Mouse (Mus musculus): ENCODE results near the gene Snrnp70. TPM values are rescaled to one million over a fixed set of nuclear protein-coding genes. Genes with fewer than 3 reads are reported as not detected.

Snrnp70 gene
- total and polyA plus RNA-seq, 3 experiments: 182 to 457 (median 197) TPM

DNA sequence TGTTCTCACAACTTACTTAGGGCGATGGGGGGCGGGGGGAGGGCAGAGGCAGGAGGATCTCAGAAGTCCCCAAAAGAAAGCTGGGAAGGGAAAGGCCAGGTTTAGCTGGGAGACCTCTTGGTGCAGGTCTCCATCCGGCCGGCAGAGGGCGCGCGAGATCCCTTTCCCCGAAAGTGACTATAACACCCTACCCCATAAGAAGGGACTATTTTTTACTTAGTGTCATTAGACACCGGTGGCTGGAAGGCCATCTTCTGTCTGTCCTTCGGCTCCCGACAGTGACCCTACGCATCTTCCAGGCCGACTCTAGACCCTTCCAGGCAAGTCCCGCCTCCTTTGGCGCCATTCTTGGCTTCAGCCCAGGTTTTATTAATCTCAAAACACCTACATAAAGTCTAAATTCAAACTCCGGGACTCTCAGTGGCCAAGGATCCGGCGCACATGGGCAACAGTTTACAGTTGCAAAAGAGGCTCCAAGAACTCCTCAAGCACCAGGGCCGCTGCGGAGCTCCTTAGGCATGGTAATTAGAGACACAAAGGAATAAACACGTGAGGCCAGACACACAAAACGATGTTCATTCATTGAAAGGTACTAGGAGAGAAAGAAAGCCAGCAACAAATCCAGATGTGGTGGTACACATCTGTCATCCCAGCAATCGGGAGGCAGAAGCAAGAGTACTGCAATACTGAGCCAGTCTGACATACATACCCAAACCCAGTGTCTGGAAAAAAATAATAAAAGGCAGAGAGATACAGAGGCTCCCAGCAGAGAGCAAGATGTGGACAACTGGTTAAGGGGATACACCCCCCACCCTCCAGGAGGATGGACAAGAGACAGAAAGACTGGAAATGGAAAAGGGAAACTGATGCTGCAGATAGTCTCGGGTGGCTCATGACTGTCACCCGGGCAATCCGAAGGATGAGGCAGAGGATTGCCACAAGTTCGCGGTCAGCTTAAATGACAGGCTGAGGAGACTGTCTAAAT lies 9.8 kb upstream of the Snrnp70 start, which contains the start of gene Kcna7:
Gene Kcna7 (plus strand): TSS at position 563 of the 985 bp plus-strand sequence.
- peaks cover 12% of the 10 kb centered on the region for H3K9me3 ChIP-seq (replicated peaks; ENCODE audit: low read length)
- peaks cover 0 to 4% of the 10 kb centered on the region in 2 experiments for H3K36me3 ChIP-seq (replicated peaks in 1 of 2; ENCODE audit: control insufficient read depth in 1 of 2, insufficient read depth in 1 of 2, low read length in 1 of 2)
- dilution Hi-C loops (cut with MboI; ENCODE audit: extremely low pct_ligation_motif_present, extremely low pct_unique_long_range_greater_than_20kb, low sequenced_read_pairs): no loop called here
- peak within 1 kb of the TSS; percentile 48 for H3K9ac ChIP-seq (ENCODE audit: insufficient read depth, low read depth)
- TF ChIP-seq CHD2 (IDR thresholded peaks at IDR 0.05; ENCODE audit: low read length) (no peak), MAFK (IDR thresholded peaks at IDR 0.05; ENCODE audit: insufficient replicate concordance, low read length) (no peak), USF1 (IDR thresholded peaks at IDR 0.05; ENCODE audit: low read depth, low read length) (no peak), MYC (IDR thresholded peaks at IDR 0.05; ENCODE audit: low read depth, low read length) (no peak; the same call in 1 of the 2 replicates), TBP (conservative IDR thresholded peaks at IDR 0.05; ENCODE audit: low read depth, low read length) (0 out of 2 replicates have a peak, but pooled peaks have one; percentile 60), MXI1 (IDR thresholded peaks at IDR 0.05; ENCODE audit: low read depth, low read length) (no peak), RAD21 (IDR thresholded peaks at IDR 0.05; ENCODE audit: low read depth, low read length) (peak; percentile 29), POLR2A (IDR thresholded peaks at IDR 0.05; ENCODE audit: low read depth, low read length) (peak; percentile 71), MAZ (IDR thresholded peaks at IDR 0.05; ENCODE audit: low read depth, low read length) (no peak), IRF4 (IDR thresholded peaks at IDR 0.05; ENCODE audit: low read depth, low read length) (peak; percentile 33; the same call in 1 of the 2 replicates), SIN3A (IDR thresholded peaks at IDR 0.05; ENCODE audit: low read length) (no peak), CTCF (conservative IDR thresholded peaks at IDR 0.05 in 1 of 2, IDR thresholded peaks at IDR 0.05 in 1 of 2; ENCODE audit: low read depth in 2 of 2, low read length in 2 of 2) (peak; percentile 45 to 78), NRF1 (IDR thresholded peaks at IDR 0.05; ENCODE audit: low read depth, low read length) (no peak), JUN (IDR thresholded peaks at IDR 0.05; ENCODE audit: insufficient read depth, low read depth, low read length) (no peak), ETS1 (conservative IDR thresholded peaks at IDR 0.05; ENCODE audit: low read depth, low read length) (no peak), HCFC1 (IDR thresholded peaks at IDR 0.05; ENCODE audit: low read depth, low read length) (no peak; the same call in 1 of the 2 replicates), POLR2AphosphoS2 (IDR thresholded peaks at IDR 0.05; ENCODE audit: low read depth, low read length) (no peak), ZNF384 (IDR thresholded peaks at IDR 0.05; ENCODE audit: low read depth, low read length) (no peak), NELFE (IDR thresholded peaks at IDR 0.05; ENCODE audit: low read depth, low read length) (peak; percentile 45; the same call in 1 of the 2 replicates), MAX (IDR thresholded peaks at IDR 0.05; ENCODE audit: low read length) (no peak), MEF2A (IDR thresholded peaks at IDR 0.05; ENCODE audit: borderline replicate concordance, low read depth, low read length) (no peak), RCOR1 (conservative IDR thresholded peaks at IDR 0.05; ENCODE audit: low read depth, low read length) (no peak), GABPA (IDR thresholded peaks at IDR 0.05; ENCODE audit: insufficient replicate concordance, low read depth, low read length) (no peak), BHLHE40 (IDR thresholded peaks at IDR 0.05; ENCODE audit: low read depth, low read length) (no peak), ELF1 (IDR thresholded peaks at IDR 0.05; ENCODE audit: low read depth, low read length) (no peak), ZKSCAN1 (IDR thresholded peaks at IDR 0.05; ENCODE audit: borderline replicate concordance, low read depth, low read length) (no peak), CHD1 (IDR thresholded peaks at IDR 0.05; ENCODE audit: low read depth, low read length) (no peak), USF2 (conservative IDR thresholded peaks at IDR 0.05; ENCODE audit: low read depth, low read length) (no peak), JUND (conservative IDR thresholded peaks at IDR 0.05; ENCODE audit: low read depth, low read length) (no peak), UBTF (IDR thresholded peaks at IDR 0.05; ENCODE audit: low read depth, low read length) (no peak; the same call in 1 of the 2 replicates), KAT2A (IDR thresholded peaks at IDR 0.05; ENCODE audit: insufficient replicate concordance, low read length) (no peak), E2F4 (IDR thresholded peaks at IDR 0.05; ENCODE audit: insufficient replicate concordance, low read depth, low read length) (no peak), EP300 (IDR thresholded peaks at IDR 0.05; ENCODE audit: low read length) (no peak), TCF12 (IDR thresholded peaks at IDR 0.05; ENCODE audit: low read depth, low read length) (no peak; the same call in 1 of the 2 replicates), SMC3 (IDR thresholded peaks at IDR 0.05; ENCODE audit: low read depth, low read length) (peak; percentile 49), ZC3H11A (IDR thresholded peaks at IDR 0.05; ENCODE audit: low read depth, low read length) (no peak), ZMIZ1 (IDR thresholded peaks at IDR 0.05; ENCODE audit: low read depth, low read length) (no peak), PAX5 (IDR thresholded peaks at IDR 0.05; ENCODE audit: low read length) (no peak)
- H3K4me1 ChIP-seq (ENCODE audit: control insufficient read depth in 1 of 2, insufficient read depth in 2 of 2): peaks cover 0 to 11% of the 10 kb centered on the region in 2 experiments; a peak in 2 of 4 replicates
- no peaks in the 10 kb centered on the region for H3K79me2 ChIP-seq (replicated peaks; ENCODE audit: control insufficient read depth, extremely low read depth, insufficient read depth, poor library complexity, severe bottlenecking)
- H3K27ac ChIP-seq (ENCODE audit: insufficient read depth, low read depth): peak within 1 kb of the TSS; percentile 47
- H3K27me3 ChIP-seq (replicated peaks): peaks cover 52% of the 10 kb centered on the region
- peak within 1 kb of the TSS; percentile 90 for H3K4me2 ChIP-seq (ENCODE audit: insufficient read depth, low read depth, poor library complexity, severe bottlenecking)
- peak within 1 kb of the TSS; percentile 46 to 68 (median 51) for H3K4me3 ChIP-seq (replicated peaks in 1 of 3; ENCODE audit: low read depth in 2 of 3, low read length in 2 of 3, poor library complexity in 1 of 3)
- DNase-seq (ENCODE audit: extremely low read depth): peak; percentile 56
- in situ Hi-C loops (cut with MboI; ENCODE audit: low pct_ligation_motif_present, low pct_unique_long_range_greater_than_20kb, low sequenced_read_pairs): no loop called here
